Comparison of ENCODE assay signal across 15 mouse cellular contexts in genomic region chr4:139055336-139055735, GRCm38 (mm10). TPM values are rescaled to one million over a fixed set of nuclear protein-coding genes. Genes with fewer than 3 reads are reported as not detected.
A peak's percentile ranks its signal among the peaks of the same experiment; 100 is the strongest.
DNase-seq lines count a peak whose midpoint lies in the region; ATAC-seq and TF ChIP-seq lines count a peak whose summit lies in the region.
"Had no signal": no experiment of that assay in that cellular context is flagged by ENCODE, and none has a peak within 500 bp of the region (broad histone marks: within the 10 kb centered on the region; RNA-seq: fewer than 3 reads in every experiment).

No protein-coding gene starts in this region.

- H3K27me3 ChIP-seq in heart, postnatal 0 days (ENCODE audit: control insufficient read depth, insufficient read depth, low read length) = no peaks in the 10 kb centered on the region
- H3K27me3 ChIP-seq in heart, embryonic 10.5 days (ENCODE audit: insufficient read depth, poor library complexity, severe bottlenecking) = peaks cover 22% of the 10 kb centered on the region; the same call in 1 of the 2 replicates
- H3K27me3 ChIP-seq: embryonic facial prominence, embryonic 15.5 days had no signal

- H3K4me2 ChIP-seq in heart, postnatal 0 days (ENCODE audit: low read depth, low read length) = no peak overlapping the region
- H3K4me2 ChIP-seq: embryonic facial prominence, embryonic 15.5 days; liver, embryonic 12.5 days had no signal

- no peak for TF ChIP-seq CTCF in heart, postnatal 0 days (IDR thresholded peaks at IDR 0.05; ENCODE audit: low read depth)

- H3K4me1 ChIP-seq in heart, postnatal 0 days (ENCODE audit: control insufficient read depth, insufficient read depth) = peaks cover 14% of the 10 kb centered on the region; the same call in 1 of the 2 replicates
- H3K4me1 ChIP-seq in heart, embryonic 10.5 days = peaks cover 7% of the 10 kb centered on the region; the same call in 1 of the 2 replicates
- H3K4me1 ChIP-seq: embryonic facial prominence, embryonic 15.5 days; liver, embryonic 12.5 days had no signal

- no peak for TF ChIP-seq EP300 in heart, postnatal 0 days (IDR thresholded peaks at IDR 0.05; ENCODE audit: low read depth)

- no peak overlapping the region for H3K27ac ChIP-seq in heart, postnatal 0 days (ENCODE audit: low read depth)
- H3K27ac ChIP-seq in heart, embryonic 10.5 days = no peak overlapping the region
- H3K27ac ChIP-seq: embryonic facial prominence, embryonic 15.5 days; liver, embryonic 12.5 days had no signal

- DNase-seq in heart, postnatal 0 days (ENCODE audit: low spot score) = peak; percentile 30
- DNase-seq in heart, embryonic 10.5 days (ENCODE audit: low spot score) = no peak
- DNase-seq in 3T3-L1 (ENCODE audit: low read depth, low spot score) = peak; percentile 18
- peak; percentile 69 for DNase-seq in adipocyte (ENCODE audit: low spot score)
- DNase-seq in cerebellum, postnatal 14 days = peak; percentile 78 to 80
- no peak for DNase-seq in frontal cortex, postnatal 14 days (ENCODE audit: low spot score in 2 of 2)
- DNase-seq in kidney, postnatal 10 days = no peak
- DNase-seq: gastrocnemius, postnatal 25 days; kidney, postnatal 4 days; lung, postnatal 4 days; right cerebral cortex, adult 18-20 months; thymus, postnatal 4 days had no signal

- no peak for ATAC-seq in heart, postnatal 0 days (ENCODE audit: insufficient read depth, low read depth)
- ATAC-seq: liver, embryonic 12.5 days had no signal

- no peak overlapping the region for H3K4me3 ChIP-seq in heart, postnatal 0 days (ENCODE audit: low read depth, low read length)
- no peak overlapping the region for H3K4me3 ChIP-seq in heart, embryonic 10.5 days
- H3K4me3 ChIP-seq: embryonic facial prominence, embryonic 15.5 days; liver, embryonic 12.5 days had no signal

- WGBS in heart, postnatal 0 days = 74% methylated on average over 4 of the region's 4 CpGs
- WGBS in heart, embryonic 10.5 days = 79% methylated on average over 4 of the region's 4 CpGs

- H3K9me3 ChIP-seq in heart, postnatal 0 days (replicated peaks; ENCODE audit: control insufficient read depth, low read length) = no peaks in the 10 kb centered on the region
- no peaks in the 10 kb centered on the region for H3K9me3 ChIP-seq in heart, embryonic 10.5 days
- H3K9me3 ChIP-seq: embryonic facial prominence, embryonic 15.5 days; liver, embryonic 12.5 days had no signal

- H3K9ac ChIP-seq in heart, postnatal 0 days (replicated peaks; ENCODE audit: low read depth, low read length) = no peak overlapping the region
- H3K9ac ChIP-seq: embryonic facial prominence, embryonic 15.5 days; liver, embryonic 12.5 days had no signal

- no peaks in the 10 kb centered on the region for H3K36me3 ChIP-seq in heart, postnatal 0 days (replicated peaks; ENCODE audit: control insufficient read depth, insufficient read depth, low read length)
- H3K36me3 ChIP-seq in heart, embryonic 10.5 days = no peaks in the 10 kb centered on the region
- H3K36me3 ChIP-seq: embryonic facial prominence, embryonic 15.5 days; liver, embryonic 12.5 days had no signal

RNA-seq across cellular contexts. Expression of gene Htr6, which starts 20.0 kb away (rescaled TPM):
- total RNA-seq in heart, postnatal 0 days (2014; rRNA removed; ENCODE audit: low replicate concordance) = not detected in 2 replicates
- not detected in 2 replicates for polyA plus RNA-seq in heart, postnatal 0 days (2015; fragmentation: Nextera tagmentation; extraction: Ambion mirVana)
- not detected in 2 replicates for polyA plus RNA-seq in heart, embryonic 10.5 days (2016; fragmentation: Nextera tagmentation; extraction: Ambion mirVana)
- total RNA-seq: gastrocnemius, postnatal 25 days; hematopoietic stem cell, adult 5-6 weeks had no signal
- polyA plus RNA-seq: liver, embryonic 12.5 days had no signal

RNA-seq across cellular contexts. Expression of gene Nbl1, which starts 37.5 kb away (rescaled TPM):
- total RNA-seq in heart, postnatal 0 days (2014; rRNA removed; ENCODE audit: low replicate concordance) = 33.2 and 55.8 TPM in 2 replicates
- polyA plus RNA-seq in heart, postnatal 0 days (2015; fragmentation: Nextera tagmentation; extraction: Ambion mirVana) = 14.2 and 16.8 TPM in 2 replicates
- polyA plus RNA-seq in heart, embryonic 10.5 days (2016; fragmentation: Nextera tagmentation; extraction: Ambion mirVana) = 6.4 and 7.3 TPM in 2 replicates

Comparison
In these comparisons a context has a peak if more than half of its experiments do, and no peak if none do; other contexts are left out.
1. DNase-seq: peak in heart, postnatal 0 days (single experiment), 3T3-L1 (single experiment), adipocyte (single experiment) and cerebellum, postnatal 14 days (2 of 2); none in heart, embryonic 10.5 days (single experiment), frontal cortex, postnatal 14 days (0 of 2) and kidney, postnatal 10 days (single experiment).